Mouse (Mus musculus) myocyte (in vitro differentiated cells): ENCODE measurements around the gene Neurl1a. TPM values are rescaled to one million over a fixed set of nuclear protein-coding genes. Genes with fewer than 3 reads are reported as not detected.

ENCODE experiments used
- H3K27me3 ChIP-seq: one replicate; pipeline ENCODE4 v1.6.1; 2011; ENCODE audit not compliant: control insufficient read depth, insufficient read depth, insufficient read length
- H3K36me3 ChIP-seq: one replicate; pipeline ENCODE4 v1.6.1; 2011; ENCODE audit not compliant: control insufficient read depth, insufficient read depth
- H3K4me2 ChIP-seq: one replicate; pipeline ENCODE4 v1.6.1; 2011; ENCODE audit warnings: low read depth, control low read depth
- H3K4me3 ChIP-seq: one replicate; pipeline ENCODE4 v1.5.1; 2011; ENCODE audit warnings: mild to moderate bottlenecking, control low read depth, moderate library complexity
- H3K79me2 ChIP-seq: one replicate; pipeline ENCODE4 v1.6.1; 2011; ENCODE audit not compliant: control insufficient read depth, insufficient read depth
- H3ac ChIP-seq: one replicate; pipeline ENCODE4 v1.6.1; 2011; ENCODE audit not compliant: control insufficient read depth, insufficient read length
- CEBPB ChIP-seq: IDR thresholded peaks from 2 replicates; pipeline ENCODE4 v1.6.1; 2011; ENCODE audit warnings: mild to moderate bottlenecking, moderate library complexity; ENCODE audit not compliant: poor library complexity, insufficient read depth, severe bottlenecking
- E2F4 ChIP-seq: IDR thresholded peaks from one replicate; pipeline ENCODE4 v1.6.1; 2011; ENCODE audit warnings: mild to moderate bottlenecking, control low read depth, moderate library complexity; ENCODE audit not compliant: insufficient read depth
- MAX ChIP-seq: IDR thresholded peaks from one replicate; pipeline ENCODE4 v1.6.1; 2011; ENCODE audit warnings: low read depth, mild to moderate bottlenecking, control low read depth
- MYOD1 ChIP-seq, 3 experiments: IDR thresholded peaks; one replicate each; pipeline ENCODE4 v1.6.1; 2011; ENCODE audit warnings: control low read depth in 2 of 3, low read depth in 2 of 3, mild to moderate bottlenecking in 2 of 3, moderate library complexity in 1 of 3; ENCODE audit not compliant: insufficient read length in 2 of 3, control insufficient read depth in 1 of 3
- MYOG ChIP-seq, 3 experiments: IDR thresholded peaks; one replicate each; pipeline ENCODE4 v1.6.1; 2011; ENCODE audit warnings: control low read depth in 2 of 3, low read depth in 2 of 3, mild to moderate bottlenecking in 2 of 3; ENCODE audit not compliant: insufficient read length in 2 of 3, control insufficient read depth in 1 of 3, insufficient read depth in 1 of 3
- POLR2A ChIP-seq: IDR thresholded peaks from one replicate; pipeline ENCODE4 v1.6.1; 2011; ENCODE audit warnings: low read depth, mild to moderate bottlenecking, control low read depth, moderate library complexity; ENCODE audit not compliant: insufficient read length
- POLR2AphosphoS2 ChIP-seq: IDR thresholded peaks from one replicate; pipeline ENCODE4 v1.6.1; 2011; ENCODE audit warnings: low read depth, control low read depth; ENCODE audit not compliant: insufficient read length
- REST ChIP-seq: IDR thresholded peaks from one replicate; pipeline ENCODE4 v1.6.1; 2011; ENCODE audit warnings: mild to moderate bottlenecking, control low read depth, moderate library complexity; ENCODE audit not compliant: insufficient read depth, insufficient read length
- SRF ChIP-seq: IDR thresholded peaks from one replicate; pipeline ENCODE4 v1.6.1; 2011; ENCODE audit warnings: low read depth; ENCODE audit not compliant: control insufficient read depth, insufficient read length
- TCF12 ChIP-seq: IDR thresholded peaks from one replicate; pipeline ENCODE4 v1.6.1; 2011; ENCODE audit warnings: mild to moderate bottlenecking, control low read depth; ENCODE audit not compliant: poor library complexity, insufficient read depth, severe bottlenecking
- TCF3 ChIP-seq: IDR thresholded peaks from one replicate; pipeline ENCODE4 v1.6.1; 2011; ENCODE audit warnings: low read depth, control low read depth; ENCODE audit not compliant: insufficient read length
- USF1 ChIP-seq: IDR thresholded peaks from one replicate; pipeline ENCODE4 v1.6.1; 2011; ENCODE audit warnings: low read depth, mild to moderate bottlenecking, control low read depth, moderate library complexity
- polyA plus RNA-seq: library from polyadenylated mRNA; unstranded; fragments of >200 nt; fragmentation: generic; extraction: Trizol; gene quantifications from one replicate; pipeline ENCODE4 v1.2.1, GENCODE M21; 2012; ENCODE audit warnings: missing spikeins

The Neurl1a gene
- polyA plus RNA-seq, 1 experiment: 120 TPM

DNA sequence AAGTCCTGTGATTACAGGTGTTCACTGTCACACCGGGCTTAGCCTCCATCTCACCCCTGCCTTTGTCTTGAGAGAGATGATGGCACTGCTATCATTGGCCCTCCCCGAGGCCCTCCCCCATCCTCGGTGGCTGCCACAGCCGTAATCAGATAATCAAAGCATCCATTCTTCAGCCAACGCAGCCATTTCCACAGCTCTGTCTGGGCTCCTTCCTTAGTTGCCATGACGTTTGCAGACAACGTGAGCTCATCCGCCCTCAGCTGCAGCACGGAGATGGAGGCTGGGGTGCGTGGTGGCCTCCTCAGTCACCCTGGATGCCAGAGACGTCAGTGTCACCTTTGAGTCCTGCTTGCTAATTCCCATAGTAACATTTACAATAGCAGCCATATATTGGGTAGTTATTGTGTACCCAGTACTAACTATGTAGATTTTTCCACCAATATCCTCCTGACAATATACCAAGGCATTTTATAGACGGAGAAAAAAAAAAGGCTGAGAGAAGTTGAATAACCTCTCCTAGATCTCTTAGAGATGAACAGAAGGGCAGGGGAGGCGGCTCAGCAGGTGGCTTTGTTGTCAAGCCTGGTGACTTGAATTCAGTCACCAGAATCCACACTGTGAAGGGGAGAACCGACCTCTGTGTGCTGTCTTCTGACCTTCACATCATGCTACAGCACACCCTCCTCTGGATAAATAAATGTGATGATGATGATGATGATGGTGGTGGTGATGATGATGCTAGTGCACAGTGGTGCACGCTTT is 8.1 kb downstream of the Neurl1a start:
- no peaks in the 10 kb centered on the region for H3K79me2 ChIP-seq
- no peak overlapping the region for H3K4me2 ChIP-seq
- H3K4me3 ChIP-seq: no peak overlapping the region
- TF ChIP-seq MYOG (IDR thresholded peaks at IDR 0.05; ENCODE audit: control insufficient read depth in 1 of 3, insufficient read depth in 1 of 3, insufficient read length in 2 of 3, low read depth in 2 of 3): no peak
- TF ChIP-seq POLR2A: no peak
- TF ChIP-seq POLR2AphosphoS2: no peak
- TF ChIP-seq CEBPB: no peak
- no peak for TF ChIP-seq SRF
- TF ChIP-seq REST: no peak
- TF ChIP-seq USF1: no peak
- no peak for TF ChIP-seq MAX
- TF ChIP-seq MYOD1 (IDR thresholded peaks at IDR 0.05; ENCODE audit: control insufficient read depth in 1 of 3, insufficient read length in 2 of 3, low read depth in 2 of 3): no peak
- no peak for TF ChIP-seq TCF12
- no peak for TF ChIP-seq TCF3
- no peak for TF ChIP-seq E2F4
- H3K27me3 ChIP-seq: no peaks in the 10 kb centered on the region
- H3ac ChIP-seq: no peak overlapping the region
- no peaks in the 10 kb centered on the region for H3K36me3 ChIP-seq

DNA sequence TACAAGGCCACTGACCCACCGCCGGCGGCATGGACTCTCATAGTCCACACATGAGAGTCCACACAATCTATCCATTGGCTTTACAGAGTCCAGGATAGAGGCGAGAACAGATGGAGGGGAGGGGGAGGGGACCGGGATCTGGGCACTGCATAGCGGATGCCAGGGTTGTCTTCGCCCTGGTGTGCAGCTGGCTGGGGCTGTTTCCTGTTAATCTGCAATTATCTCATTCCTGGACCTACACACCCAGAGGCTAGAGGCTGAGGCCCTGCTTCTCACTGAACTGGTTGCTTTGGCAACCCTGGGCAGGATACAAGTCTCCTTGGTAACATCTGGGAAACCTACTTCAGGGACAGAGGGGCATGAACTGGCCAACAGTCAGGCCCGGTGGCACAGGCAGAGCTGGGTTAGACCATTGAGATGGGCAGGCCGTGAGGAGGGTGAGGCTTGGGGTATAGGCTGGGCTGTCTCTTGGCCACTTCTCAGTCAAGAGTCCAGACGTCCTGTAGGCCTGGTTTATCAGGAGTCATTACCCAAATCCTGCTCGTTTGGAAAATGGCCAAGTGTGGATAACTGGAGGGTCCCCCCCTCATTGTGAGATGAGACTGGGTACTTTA is 10.0 kb downstream of the Neurl1a start:
- no peaks in the 10 kb centered on the region for H3K27me3 ChIP-seq
- no peak overlapping the region for H3ac ChIP-seq
- H3K4me2 ChIP-seq: no peak overlapping the region
- H3K36me3 ChIP-seq: no peaks in the 10 kb centered on the region
- H3K4me3 ChIP-seq: no peak overlapping the region
- H3K79me2 ChIP-seq: no peaks in the 10 kb centered on the region
- TF ChIP-seq SRF: no peak
- TF ChIP-seq MYOG (IDR thresholded peaks at IDR 0.05; ENCODE audit: control insufficient read depth in 1 of 3, insufficient read depth in 1 of 3, insufficient read length in 2 of 3, low read depth in 2 of 3): peak in 1 of 3 experiments; percentile 13

DNA sequence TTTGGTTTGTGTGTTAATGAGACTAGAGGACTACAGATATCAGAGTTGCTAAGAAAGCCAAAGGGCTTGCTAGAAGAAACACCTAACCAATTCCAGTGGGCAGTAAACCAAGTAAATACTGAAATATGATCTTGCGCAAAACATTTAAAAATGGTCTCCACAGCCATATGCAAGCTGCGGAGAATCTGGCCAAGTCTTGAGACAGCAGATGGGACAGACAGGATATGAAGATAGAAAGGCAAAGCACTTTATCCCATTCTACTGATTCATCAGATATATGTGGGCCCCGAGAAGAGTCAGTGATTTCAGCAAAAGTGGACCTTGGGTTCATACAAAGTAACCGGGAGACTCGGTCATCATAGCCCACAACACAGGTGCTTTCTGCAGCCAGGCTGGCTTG is 13.5 kb downstream of the Neurl1a start:
- Histone ChIP-seq H3K79me2 (no peaks in the 10 kb centered on the region), H3K4me2 (no peak overlapping the region), H3K27me3 (no peaks in the 10 kb centered on the region), H3K4me3 (no peak overlapping the region), H3ac (no peak overlapping the region), H3K36me3 (no peaks in the 10 kb centered on the region)
- TF ChIP-seq POLR2AphosphoS2: no peak
- no peak for TF ChIP-seq USF1
- no peak for TF ChIP-seq TCF3

DNA sequence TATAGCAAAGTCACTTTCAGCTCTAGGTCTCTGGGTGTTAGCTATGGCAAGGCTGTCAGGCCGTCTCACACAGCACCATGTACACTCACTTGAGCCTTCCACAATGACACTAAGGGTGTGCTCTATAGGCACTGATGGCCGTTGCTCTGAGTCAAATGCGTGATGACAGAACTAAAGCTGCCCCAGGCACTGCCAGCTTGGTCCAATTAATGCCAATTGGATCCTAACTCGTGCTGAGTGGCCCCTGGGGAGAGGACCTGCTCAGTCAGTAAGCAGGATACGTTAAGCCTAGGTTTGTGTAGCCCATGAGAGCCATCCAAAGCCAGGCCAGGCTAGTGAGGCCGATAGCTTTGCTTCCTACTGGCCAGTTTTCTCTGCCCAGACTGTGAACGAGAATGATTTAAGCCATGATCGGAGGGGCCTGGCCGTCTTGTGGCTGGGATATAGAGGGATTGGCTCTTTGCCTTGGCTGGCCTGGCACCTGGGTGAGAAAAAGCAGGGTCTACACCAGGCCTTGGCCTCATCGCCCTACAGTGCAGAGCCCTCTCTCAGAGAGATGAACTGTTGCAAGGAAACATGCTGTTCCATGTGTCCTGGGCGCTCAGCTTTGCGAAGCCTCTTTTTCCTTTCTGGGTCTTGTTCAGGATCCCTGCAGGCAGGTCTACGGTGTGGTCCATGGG is 20.2 kb downstream of the Neurl1a start:
- Histone ChIP-seq H3K27me3 (no peaks in the 10 kb centered on the region), H3ac (no peak overlapping the region), H3K4me3 (no peak overlapping the region)

DNA sequence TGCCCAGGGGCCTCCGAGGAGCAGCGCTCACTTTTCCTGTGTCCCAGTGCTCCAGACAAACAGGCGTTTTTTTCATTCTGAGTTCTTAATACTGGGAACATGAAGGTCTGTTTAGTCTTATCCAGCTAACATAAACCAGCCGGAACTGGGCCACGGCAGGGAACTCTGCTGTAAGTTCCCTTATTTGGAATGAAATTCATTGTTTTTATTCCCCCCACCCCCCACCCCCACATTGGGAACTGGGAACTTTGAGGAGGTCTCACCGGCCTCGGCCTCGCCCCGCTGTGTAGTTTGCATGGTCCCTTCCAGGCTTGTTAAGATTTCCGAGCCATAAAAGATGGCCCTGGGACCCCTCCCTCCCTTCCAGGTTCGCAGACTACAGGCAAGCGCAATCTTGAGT is 23.4 kb downstream of the Neurl1a start:
- Histone ChIP-seq H3ac (no peak overlapping the region), H3K36me3 (no peaks in the 10 kb centered on the region), H3K27me3 (no peaks in the 10 kb centered on the region), H3K4me3 (no peak overlapping the region), H3K79me2 (no peaks in the 10 kb centered on the region), H3K4me2 (no peak overlapping the region)
- no peak for TF ChIP-seq TCF3
- TF ChIP-seq CEBPB: no peak
- no peak for TF ChIP-seq POLR2AphosphoS2
- TF ChIP-seq MYOD1 (IDR thresholded peaks at IDR 0.05; ENCODE audit: control insufficient read depth in 1 of 3, insufficient read length in 2 of 3, low read depth in 2 of 3): no peak
- no peak for TF ChIP-seq TCF12
- no peak for TF ChIP-seq POLR2A
- TF ChIP-seq USF1: no peak
- no peak for TF ChIP-seq E2F4
- TF ChIP-seq REST: no peak
- no peak for TF ChIP-seq MYOG (IDR thresholded peaks at IDR 0.05; ENCODE audit: control insufficient read depth in 1 of 3, insufficient read depth in 1 of 3, insufficient read length in 2 of 3, low read depth in 2 of 3)
- no peak for TF ChIP-seq SRF

More for the DNA sequence above, 20.2 kb downstream of the Neurl1a start:
- Histone ChIP-seq H3K4me2 (no peak overlapping the region), H3K79me2 (no peaks in the 10 kb centered on the region), H3K36me3 (no peaks in the 10 kb centered on the region)
- TF ChIP-seq TCF3 (no peak), SRF (no peak), REST (no peak), MYOD1 (IDR thresholded peaks at IDR 0.05; ENCODE audit: control insufficient read depth in 1 of 3, insufficient read length in 2 of 3, low read depth in 2 of 3) (no peak), MAX (no peak), E2F4 (no peak), USF1 (no peak), CEBPB (no peak), POLR2A (no peak), POLR2AphosphoS2 (no peak), MYOG (IDR thresholded peaks at IDR 0.05; ENCODE audit: control insufficient read depth in 1 of 3, insufficient read depth in 1 of 3, insufficient read length in 2 of 3, low read depth in 2 of 3) (no peak), TCF12 (no peak)
